Mouse (Mus musculus): ENCODE measurements around the gene Cfap77.
A peak's percentile ranks its signal among the peaks of the same experiment; 100 is the strongest.

Gene Cfap77

GRCm38 (mm10) chr2:28997161-28997834 lies 57.6 kb downstream of the Cfap77 start:
- no peak for DNase-seq (ENCODE audit: low spot score in 2 of 2)

DNA sequence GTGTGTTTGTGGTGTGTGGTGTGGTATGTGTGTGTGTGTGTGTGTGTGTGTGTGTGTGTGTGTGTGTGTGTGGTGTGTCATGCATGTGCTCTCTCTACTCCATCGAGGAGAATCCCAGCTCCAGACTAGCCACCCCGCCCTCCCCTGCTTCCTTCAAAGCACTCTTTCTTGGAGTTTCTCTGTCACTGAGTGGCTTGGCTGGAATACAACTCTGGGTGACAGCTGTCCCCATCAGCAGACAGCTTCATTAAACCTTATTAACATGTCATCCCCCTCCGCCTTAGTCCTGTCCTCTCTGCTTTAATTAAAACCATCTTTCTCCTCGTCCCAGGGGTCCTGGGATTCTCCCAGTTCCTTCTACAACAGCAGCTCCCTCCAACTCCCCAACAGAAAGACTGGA lies 59.4 kb downstream of the Cfap77 start:
- DNase-seq (ENCODE audit: low spot score in 2 of 2), result no peak

- no peak for DNase-seq (ENCODE audit: low spot score in 2 of 2)
Measured at GRCm38 (mm10) chr2:28994014-28994413, 60.9 kb downstream of the Cfap77 start.

DNA sequence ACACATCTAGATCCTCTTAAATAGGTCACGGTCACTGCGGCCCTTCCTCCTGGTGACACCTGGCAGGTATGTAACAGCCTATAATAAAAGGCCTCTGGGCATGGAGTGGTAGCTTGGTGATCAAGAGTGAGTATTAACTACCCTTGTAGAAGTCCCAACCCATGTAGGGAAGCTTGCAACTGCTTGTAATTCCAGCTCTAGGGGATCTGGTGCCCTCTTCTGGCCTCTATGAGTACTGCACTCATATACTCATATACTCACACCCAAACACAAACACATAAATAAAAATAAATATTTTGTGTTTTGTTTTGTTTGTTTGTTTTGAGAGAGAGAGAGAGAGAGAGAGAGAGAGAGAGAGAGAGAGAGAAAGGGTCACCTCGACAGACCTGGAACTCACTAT lies 66.1 kb downstream of the Cfap77 start:
- no peak for DNase-seq (ENCODE audit: low spot score in 2 of 2)

DNA sequence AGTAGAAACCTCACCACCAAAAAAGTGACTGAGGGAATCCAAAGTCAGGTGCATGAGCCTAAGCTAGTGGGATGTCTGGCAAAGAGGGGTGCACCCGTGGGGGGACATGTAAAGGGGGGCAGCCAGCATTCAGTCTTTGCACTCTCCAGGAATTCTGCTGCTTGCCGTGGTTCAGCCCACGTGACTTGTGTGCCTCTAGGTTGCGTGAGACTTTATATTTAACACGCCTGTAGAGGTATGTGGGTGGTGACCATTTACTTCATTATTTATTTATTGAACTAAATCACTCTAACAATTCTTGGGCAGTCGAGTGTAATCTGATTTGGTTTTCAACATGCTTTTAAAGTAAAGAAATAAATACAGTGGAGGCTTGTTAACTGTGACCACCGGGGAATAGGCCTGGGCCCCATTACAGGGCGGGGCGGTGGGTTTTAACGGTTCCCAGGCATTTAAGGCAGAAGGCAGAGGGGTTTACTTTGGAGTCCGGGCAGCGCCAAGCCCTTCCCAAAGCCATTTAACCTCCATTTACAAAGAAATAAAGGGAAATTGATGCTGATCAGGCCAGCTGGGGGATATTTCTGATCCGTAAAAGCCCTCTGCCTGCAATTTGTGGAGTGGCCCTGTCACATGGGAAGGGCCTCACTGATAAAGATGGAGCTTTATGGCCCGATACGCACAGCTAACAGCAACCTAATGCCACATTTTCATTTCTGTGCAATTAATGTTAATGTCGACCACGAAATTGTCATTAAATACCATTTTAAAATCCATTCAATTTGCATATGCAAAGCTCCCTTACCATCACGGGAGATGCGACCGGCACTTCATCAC lies 74.6 kb downstream of the Cfap77 start:
- DNase-seq (ENCODE audit: low spot score in 2 of 2), result no peak

DNA sequence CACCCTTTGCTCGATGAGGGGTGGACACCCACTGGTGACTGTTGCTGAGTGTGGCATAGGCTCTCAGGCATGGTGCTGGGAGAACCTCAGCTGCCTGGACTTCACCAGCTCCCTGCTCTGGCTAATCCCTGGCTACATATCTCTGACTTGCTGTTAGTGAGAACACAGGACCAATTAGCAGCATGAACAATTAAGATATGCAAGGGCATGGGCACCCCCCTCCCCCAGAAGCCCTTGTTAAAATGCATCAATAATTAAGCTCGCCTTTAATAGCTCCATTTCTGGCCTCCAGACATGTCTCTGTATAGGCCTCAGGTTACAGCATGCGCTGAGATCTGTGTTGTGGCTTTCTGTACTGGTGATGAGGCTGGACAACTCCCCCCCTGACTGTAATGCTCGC lies 76.4 kb downstream of the Cfap77 start:
- DNase-seq (ENCODE audit: low spot score in 2 of 2), result no peak

DNA sequence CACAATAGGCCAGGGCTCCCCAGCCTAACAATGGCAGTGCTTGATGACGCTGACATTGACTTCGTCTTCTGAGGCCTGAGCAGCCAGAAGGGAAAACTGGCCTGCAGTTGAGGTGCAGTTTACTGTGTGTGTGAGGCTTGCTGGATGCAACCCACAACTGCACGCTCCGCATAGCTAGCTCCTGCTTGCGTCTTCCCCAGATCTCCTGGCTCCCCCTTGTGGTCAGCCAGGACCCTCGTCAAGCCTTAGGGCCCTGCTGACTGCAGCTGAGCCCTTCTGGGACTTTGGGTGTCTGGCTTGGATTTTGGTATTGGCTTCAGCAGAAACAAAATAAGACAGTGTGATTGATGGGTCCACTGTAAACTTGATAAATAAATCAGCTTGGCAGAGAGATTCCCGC lies 78.2 kb downstream of the Cfap77 start:
- peak; percentile 3 to 36 for DNase-seq (ENCODE audit: low spot score in 2 of 2)

DNA sequence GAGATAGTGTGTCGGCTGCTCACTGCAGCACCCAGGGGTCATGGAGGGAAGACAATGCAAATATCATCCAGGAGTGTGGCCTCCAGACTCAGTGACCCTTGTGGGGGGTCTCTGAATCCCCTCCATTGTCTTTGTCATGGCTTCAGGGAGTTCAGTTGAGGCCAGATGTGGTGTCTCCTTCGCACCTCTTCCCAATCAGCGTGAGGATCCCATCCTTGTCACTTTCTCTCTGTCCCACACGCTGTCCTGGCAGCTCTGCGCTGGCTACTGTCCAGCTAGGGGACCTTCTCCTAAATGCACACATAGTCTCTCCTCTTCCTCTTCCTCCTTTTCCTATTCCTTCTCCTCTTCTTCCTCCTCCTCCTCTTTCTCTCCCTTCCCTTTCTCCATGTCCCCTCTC lies 79.3 kb downstream of the Cfap77 start:
- no peak for DNase-seq (ENCODE audit: low spot score in 2 of 2)

DNA sequence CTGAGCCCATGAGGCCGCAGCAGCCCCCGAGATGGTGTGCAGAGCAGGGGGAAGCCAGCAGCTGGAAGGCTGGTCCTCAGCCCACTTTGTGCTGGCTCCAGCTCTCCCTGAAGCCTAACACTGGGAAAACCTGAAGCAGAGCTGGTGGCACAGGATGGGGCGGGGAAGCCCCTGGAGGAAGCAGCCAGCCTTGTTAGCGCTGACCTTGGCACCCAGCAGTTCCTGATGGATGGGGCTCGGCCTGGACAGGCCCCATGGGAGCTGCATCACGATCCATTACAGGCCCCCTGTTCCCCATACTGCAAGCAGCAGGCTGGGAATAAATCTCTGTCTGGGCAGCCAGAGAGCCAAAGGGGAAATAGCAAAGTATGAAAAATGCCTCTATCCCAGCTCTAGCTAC lies 80.3 kb downstream of the Cfap77 start:
- no peak for DNase-seq (ENCODE audit: low spot score in 2 of 2)

- no peak for DNase-seq (ENCODE audit: low spot score in 2 of 2)
Measured at GRCm38 (mm10) chr2:28973832-28974450, 80.9 kb downstream of the Cfap77 start.

DNA sequence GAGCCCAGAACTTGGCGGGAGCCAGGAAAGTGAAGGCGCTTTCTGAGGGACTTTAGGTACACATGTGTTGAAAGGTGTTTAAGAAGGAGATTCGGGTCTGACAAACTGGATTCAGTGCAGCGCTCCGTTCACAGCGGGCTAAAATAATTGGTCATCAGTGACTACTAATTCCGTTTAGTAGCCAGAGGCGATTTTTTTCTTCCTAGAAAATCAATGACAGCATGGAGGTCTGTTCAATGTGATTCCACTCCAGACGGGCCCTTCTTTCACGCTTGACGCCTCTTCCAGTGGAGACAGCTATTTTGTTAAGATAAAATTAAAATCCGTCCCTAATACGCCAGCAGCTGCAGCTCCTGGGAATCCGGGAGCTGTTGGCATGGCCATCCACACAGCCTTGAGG lies 84.4 kb downstream of the Cfap77 start:
- DNase-seq (ENCODE audit: low spot score in 2 of 2), result no peak

- no peak for DNase-seq (ENCODE audit: low spot score in 2 of 2)
Measured at GRCm38 (mm10) chr2:28968278-28968677, 86.6 kb downstream of the Cfap77 start.

DNA sequence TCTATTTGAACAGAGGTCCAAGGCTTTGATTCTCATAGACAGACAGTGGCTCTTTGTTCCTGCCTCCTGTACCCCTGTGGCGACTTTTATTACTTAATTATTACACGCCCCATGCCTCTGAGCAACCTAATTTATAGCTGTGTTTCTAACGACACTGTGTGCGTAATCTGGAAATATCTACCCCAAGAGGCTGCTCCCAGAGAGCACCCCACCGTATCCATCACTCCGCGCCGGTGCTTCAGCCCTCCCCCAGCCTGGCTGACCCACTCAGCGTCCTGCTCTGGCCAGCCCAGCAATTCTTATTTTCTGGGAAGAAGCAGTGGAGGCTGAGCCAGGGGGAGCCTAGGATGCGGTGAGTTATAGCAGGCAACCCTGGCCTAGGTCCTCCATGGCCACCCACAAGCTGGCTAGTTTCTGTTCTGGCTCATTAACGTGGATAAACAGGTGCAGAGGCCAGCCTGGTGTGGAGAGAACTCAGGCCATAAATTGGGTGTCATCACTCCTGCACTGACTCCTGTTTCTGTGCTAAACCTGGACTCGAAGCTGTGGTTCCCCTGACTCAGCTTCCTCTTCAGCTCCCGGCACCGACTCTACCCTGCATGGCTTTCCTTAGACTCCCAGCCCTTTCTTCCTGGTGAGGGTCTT lies 88.6 kb downstream of the Cfap77 start:
- DNase-seq (ENCODE audit: low spot score in 2 of 2), result no peak

DNA sequence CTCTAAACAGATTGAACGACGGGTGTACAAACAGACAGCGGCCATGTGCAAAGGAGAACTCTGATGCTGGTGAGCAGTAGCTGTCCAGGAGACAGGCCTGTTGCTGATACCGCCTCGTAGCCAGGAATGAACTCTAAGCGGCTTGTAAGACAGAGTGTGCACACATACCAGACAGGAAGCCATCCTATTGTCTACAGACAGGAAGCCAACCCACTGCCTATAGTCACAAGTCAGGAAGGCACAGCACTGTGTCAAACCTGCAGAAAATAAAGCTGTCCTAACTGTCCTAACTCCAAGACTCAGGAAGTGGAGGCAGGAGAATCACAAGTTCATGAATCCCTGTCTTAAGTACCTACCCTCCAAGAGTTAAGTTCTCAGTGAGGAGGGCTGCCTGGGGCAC lies 91.3 kb downstream of the Cfap77 start:
- no peak for DNase-seq (ENCODE audit: low spot score in 2 of 2)

DNA sequence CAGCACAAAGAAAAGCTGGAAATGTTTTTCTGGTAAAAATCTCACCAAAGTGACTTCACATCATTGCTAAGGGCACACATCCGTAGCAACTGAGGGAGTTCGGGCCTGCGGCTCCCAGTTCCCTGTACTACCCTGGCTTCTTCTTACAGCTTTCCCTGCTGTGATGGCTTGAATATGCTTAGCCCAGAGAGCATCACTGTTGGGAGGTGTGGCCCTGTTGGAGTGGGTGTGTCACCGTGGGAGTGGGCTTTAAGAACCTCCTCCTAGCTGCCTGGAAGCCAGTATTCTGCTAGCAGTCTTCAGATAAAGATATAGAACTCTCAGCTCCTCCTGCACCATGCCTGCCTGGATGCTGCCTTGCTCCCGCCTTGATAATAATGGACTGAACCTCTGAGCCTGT lies 93.2 kb downstream of the Cfap77 start:
- DNase-seq (ENCODE audit: low spot score in 2 of 2), result no peak

- DNase-seq (ENCODE audit: low spot score in 2 of 2), result no peak
Measured at GRCm38 (mm10) chr2:28961024-28961585, 93.8 kb downstream of the Cfap77 start.

DNA sequence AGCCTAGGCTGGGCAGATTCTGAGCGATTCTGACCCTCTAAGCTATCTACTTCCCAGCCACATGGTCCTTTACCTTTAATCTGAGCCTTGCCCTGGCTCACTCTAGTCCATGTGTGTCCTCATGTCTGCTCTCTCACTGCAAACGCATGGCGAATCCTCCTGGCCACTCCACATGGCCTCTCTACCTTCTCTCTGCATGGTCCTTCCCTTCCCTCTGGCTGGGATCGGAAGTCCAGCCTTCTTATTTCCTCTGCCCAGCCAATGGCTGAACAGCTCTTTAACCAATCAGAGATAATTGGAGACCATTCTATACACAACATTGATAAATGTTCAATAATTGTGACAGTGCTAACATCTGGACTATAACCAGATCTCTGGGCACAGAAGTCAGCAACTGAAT lies 98.0 kb downstream of the Cfap77 start:
- DNase-seq (ENCODE audit: low spot score in 2 of 2), result no peak

- DNase-seq (ENCODE audit: low spot score in 2 of 2), result no peak
Measured at GRCm38 (mm10) chr2:28954595-28954994, 100.3 kb downstream of the Cfap77 start.

GRCm38 (mm10) chr2:28952981-28953380 lies 101.9 kb downstream of the Cfap77 start:
- DNase-seq (ENCODE audit: low spot score in 2 of 2), result no peak

DNA sequence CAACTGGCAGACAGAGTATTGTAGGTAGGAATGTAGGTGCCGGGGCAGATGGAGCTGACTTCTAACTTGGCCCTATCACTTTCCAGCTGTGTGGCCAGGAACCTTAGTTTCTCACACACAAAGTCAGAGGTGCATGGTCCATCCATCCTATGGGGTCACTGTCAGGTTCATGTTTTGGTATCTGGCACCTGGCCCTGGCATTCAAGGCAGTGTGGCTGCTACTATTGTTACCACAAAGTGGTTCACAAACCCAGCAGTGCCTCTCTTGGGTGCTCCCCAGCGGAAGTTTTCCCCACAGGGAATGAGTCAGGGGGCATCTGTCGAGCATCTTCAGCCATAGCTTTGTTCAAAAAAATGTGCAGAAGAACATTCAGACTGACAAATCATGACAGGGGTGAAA lies 108.6 kb downstream of the Cfap77 start:
- DNase-seq (ENCODE audit: low spot score in 2 of 2), result no peak

DNA sequence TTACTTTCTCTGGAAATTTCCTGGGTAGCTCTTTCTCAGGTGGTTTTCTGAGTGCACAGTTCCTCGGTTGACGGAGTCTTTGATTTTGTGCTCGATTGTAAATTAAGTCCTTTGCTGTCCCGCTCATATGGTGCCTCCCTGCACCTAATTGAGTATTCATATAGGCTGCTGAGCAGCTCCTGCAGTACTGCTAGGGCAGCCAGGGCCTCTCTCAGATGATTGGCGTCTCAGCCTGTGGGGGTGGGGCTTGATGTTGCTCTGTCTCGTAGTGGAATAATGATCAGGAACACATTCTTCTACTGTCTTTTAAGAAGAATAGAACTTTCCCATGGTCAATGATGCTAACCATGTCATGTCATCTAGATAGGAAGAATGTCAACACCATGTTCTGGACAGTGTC lies 109.5 kb downstream of the Cfap77 start:
- DNase-seq (ENCODE audit: low spot score in 2 of 2), result no peak
